Mouse (Mus musculus) embryonic facial prominence, embryonic 15.5 days (tissue): ENCODE data around the gene Galnt6. TPM values are rescaled to one million over a fixed set of nuclear protein-coding genes. Genes with fewer than 3 reads are reported as not detected.

ENCODE experiments used
- ATAC-seq: fragments of 200-750 bp; cut with Nextera tagmentation; 2 replicates; pipeline ENCODE4 v1.8.0; 2017; ENCODE audit warnings: low read depth, moderate TSS enrichment; ENCODE audit not compliant: insufficient number of reproducible peaks, low FRiP score, low TSS enrichment
- H3K27ac ChIP-seq: fragments of 300-500 bp; sonication (generic); replicated peaks from 2 replicates; pipeline ENCODE4 v1.5.1; 2015; ENCODE audit warnings: mild to moderate bottlenecking, inconsistent platforms
- H3K27me3 ChIP-seq: fragments of 300-500 bp; sonication (generic); 2 replicates; pipeline ENCODE4 v1.6.1; 2015; ENCODE audit warnings: inconsistent platforms
- H3K36me3 ChIP-seq: fragments of 300-500 bp; sonication (generic); 2 replicates; pipeline ENCODE4 v1.6.1; 2015; ENCODE audit warnings: mild to moderate bottlenecking, inconsistent platforms
- H3K4me1 ChIP-seq: fragments of 300-500 bp; sonication (generic); 2 replicates; pipeline ENCODE4 v1.6.1; 2015; ENCODE audit warnings: inconsistent platforms
- H3K4me2 ChIP-seq: fragments of 300-500 bp; sonication (generic); replicated peaks from 2 replicates; pipeline ENCODE4 v1.6.1; 2015; ENCODE audit warnings: mild to moderate bottlenecking, inconsistent platforms
- H3K4me3 ChIP-seq: fragments of 300-500 bp; sonication (generic); replicated peaks from 2 replicates; pipeline ENCODE4 v1.5.1; 2015; ENCODE audit warnings: mild to moderate bottlenecking, inconsistent platforms
- H3K9ac ChIP-seq: fragments of 300-500 bp; sonication (generic); 2 replicates; pipeline ENCODE4 v1.6.1; 2015; ENCODE audit warnings: inconsistent platforms
- H3K9me3 ChIP-seq: fragments of 300-500 bp; sonication (generic); replicated peaks from 2 replicates; pipeline ENCODE4 v1.6.1; 2016; ENCODE audit warnings: inconsistent platforms
- whole genome bisulfite sequencing: fragments of 180-500 bp; shearing (Covaris S2); methylation state at CpG from one replicate; pipeline ENCODE4 v1.1.7; 2015; 5-methylcytosine and 5-hydroxymethylcytosine counted together
- microRNA-seq: library from miRNA; unstranded; fragments of <30 nt; microRNA quantifications from one replicate; pipeline ENCODE4, GENCODE M21; 2016; ENCODE audit warnings: borderline number of aligned reads
- polyA plus RNA-seq: library from polyadenylated mRNA; unstranded; fragments of >200 nt; fragmentation: Nextera tagmentation; extraction: Ambion mirVana; gene quantifications from 2 replicates; pipeline ENCODE4 v1.2.1, GENCODE M21; 2015

Gene Galnt6
- polyA plus RNA-seq, 1 experiment from 2014 or later = 4.5 TPM

DNA sequence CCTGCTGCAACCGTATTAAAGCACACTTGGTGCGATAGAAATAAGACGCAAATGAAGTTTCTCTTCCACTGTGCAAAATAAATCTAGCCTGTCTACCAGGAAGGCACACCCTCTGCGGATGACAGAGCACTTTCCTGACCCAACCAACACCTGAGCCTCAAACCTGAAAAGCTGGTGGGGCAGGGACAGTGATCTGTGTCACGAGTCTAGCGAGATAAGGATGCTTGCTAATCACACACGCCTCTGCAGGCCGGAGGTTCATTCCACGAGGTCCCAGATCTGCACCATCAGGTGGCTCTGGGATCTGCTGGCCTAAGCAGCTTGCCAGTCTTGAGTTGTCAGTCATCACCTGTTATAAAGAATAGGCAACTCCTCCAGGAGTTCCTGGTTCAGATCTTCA is 77.6 kb downstream of the Galnt6 start:
- ATAC-seq = no peak; the same call in 1 of the 2 replicates
- 70% methylated on average over 9 of the region's 9 CpGs for WGBS
- Histone ChIP-seq H3K36me3 (no peaks in the 10 kb centered on the region), H3K4me1 (0 out of 2 replicates have a peak, but pooled peaks cover 3% of the 10 kb centered on the region), H3K4me3 (no peak overlapping the region), H3K9ac (no peak overlapping the region), H3K27me3 (no peaks in the 10 kb centered on the region), H3K4me2 (no peak overlapping the region), H3K27ac (0 out of 2 replicates have a peak overlapping the region, but pooled peaks have one; percentile 55), H3K9me3 (no peaks in the 10 kb centered on the region)

DNA sequence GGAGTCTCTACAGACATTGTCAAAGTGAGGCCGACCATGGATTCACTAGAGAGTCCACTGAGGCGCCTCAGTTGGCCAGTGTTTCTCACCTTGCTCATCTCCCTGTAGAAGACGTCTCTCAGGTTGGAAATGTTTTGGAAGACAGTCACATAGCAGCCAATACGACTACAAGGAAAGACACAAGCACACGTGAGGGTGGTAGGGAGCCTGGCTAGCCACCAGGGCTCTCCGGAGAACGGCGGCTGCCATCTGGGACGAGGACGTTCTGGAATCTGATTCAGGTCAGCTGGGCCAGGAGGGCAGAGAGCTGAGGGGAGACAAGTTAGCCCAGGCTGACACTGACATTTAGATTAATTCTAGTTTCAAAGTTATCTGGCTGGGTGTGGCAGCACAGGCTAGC is 79.1 kb downstream of the Galnt6 start:
- H3K4me3 ChIP-seq = no peak overlapping the region
- H3K4me1 ChIP-seq = 0 out of 2 replicates have a peak, but pooled peaks cover 3% of the 10 kb centered on the region
- no peaks in the 10 kb centered on the region for H3K9me3 ChIP-seq
- 80% methylated on average over 10 of the region's 10 CpGs for WGBS
- H3K4me2 ChIP-seq = no peak overlapping the region
- H3K27ac ChIP-seq = no peak overlapping the region
- H3K36me3 ChIP-seq = no peaks in the 10 kb centered on the region
- no peak overlapping the region for H3K9ac ChIP-seq
- no peak for ATAC-seq
- no peaks in the 10 kb centered on the region for H3K27me3 ChIP-seq

DNA sequence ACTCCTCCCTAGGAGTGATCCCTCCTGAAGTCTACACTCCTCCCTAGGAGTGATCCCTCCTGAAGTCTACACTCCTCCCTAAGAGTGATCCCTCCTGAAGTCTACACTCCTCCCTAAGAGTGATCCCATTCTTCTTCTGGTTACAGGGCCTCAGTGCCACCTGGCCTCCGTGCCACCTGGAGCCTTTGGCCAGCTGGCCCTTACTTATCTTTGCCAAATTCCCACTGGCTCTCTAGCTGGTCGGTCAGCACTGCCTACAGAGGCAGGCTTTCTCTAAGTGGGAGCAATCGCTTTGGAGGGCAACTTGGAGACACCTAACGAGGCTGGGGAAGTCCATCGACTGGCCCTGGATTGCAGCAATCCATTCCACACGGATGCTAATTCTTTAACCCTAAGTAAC is 83.0 kb downstream of the Galnt6 start:
- no peak overlapping the region for H3K4me2 ChIP-seq
- WGBS = 76% methylated on average over 6 of the region's 6 CpGs

DNA sequence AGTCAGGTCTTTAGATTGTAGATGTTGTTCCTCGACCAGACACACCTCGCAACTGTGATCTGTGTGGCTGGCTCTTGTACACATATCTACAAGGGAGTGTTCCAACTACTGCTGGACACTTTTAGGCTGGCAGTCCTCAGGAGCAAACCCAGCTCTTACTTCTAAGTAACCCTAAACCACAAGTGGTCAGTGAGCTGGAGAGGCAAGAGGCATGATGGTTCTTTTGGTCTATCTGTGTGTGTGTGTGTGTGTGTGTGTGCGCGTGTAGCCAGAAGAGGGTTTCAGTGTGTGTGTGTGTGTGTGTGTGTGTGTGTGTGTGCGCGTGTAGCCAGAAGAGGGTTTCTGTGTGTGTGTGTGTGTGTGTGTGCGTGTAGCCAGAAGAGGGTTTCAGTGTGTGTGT is 86.7 kb downstream of the Galnt6 start:
- no peak overlapping the region for H3K9ac ChIP-seq
- H3K4me1 ChIP-seq = peaks cover 8% of the 10 kb centered on the region; the same call in 1 of the 2 replicates
- H3K27me3 ChIP-seq = peaks cover 15% of the 10 kb centered on the region
- no peak overlapping the region for H3K4me2 ChIP-seq
- no peak overlapping the region for H3K27ac ChIP-seq
- no peak overlapping the region for H3K4me3 ChIP-seq
- ATAC-seq = no peak
- 88% methylated on average over 7 of the region's 7 CpGs for WGBS
- H3K9me3 ChIP-seq = no peaks in the 10 kb centered on the region
- no peaks in the 10 kb centered on the region for H3K36me3 ChIP-seq

More for the DNA sequence above, 83.0 kb downstream of the Galnt6 start:
- Histone ChIP-seq H3K36me3 (no peaks in the 10 kb centered on the region), H3K9ac (no peak overlapping the region), H3K27ac (no peak overlapping the region), H3K4me3 (no peak overlapping the region), H3K4me1 (0 out of 2 replicates have a peak, but pooled peaks cover 3% of the 10 kb centered on the region), H3K9me3 (no peaks in the 10 kb centered on the region), H3K27me3 (no peaks in the 10 kb centered on the region)
- no peak for ATAC-seq

Small RNA genes lying within 50 kb of the gene (microRNA-seq; reads per million reads assigned to microRNA genes)
- not detected for gene Mir6961

Other genes with a start within 250 kb of the Galnt6 start
- gene Csrnp2, start 233.9 kb downstream of the Galnt6 start, polyA plus RNA-seq = 17.4 and 18.8 TPM in 2 replicates
- gene Tfcp2, start 177.4 kb downstream of the Galnt6 start, polyA plus RNA-seq = 23.0 and 26.6 TPM in 2 replicates
- gene Pou6f1, start 129.4 kb downstream of the Galnt6 start, polyA plus RNA-seq = 12.3 and 13.8 TPM in 2 replicates
- gene Dazap2, start 114.0 kb downstream of the Galnt6 start, polyA plus RNA-seq = 179 and 203 TPM in 2 replicates
- 25.7 and 28.5 TPM in 2 replicates for gene Smagp, start 92.4 kb downstream of the Galnt6 start, polyA plus RNA-seq
- 5.2 and 5.7 TPM in 2 replicates for gene Bin2, start 59.8 kb downstream of the Galnt6 start, polyA plus RNA-seq
- gene Cela1, start 41.5 kb downstream of the Galnt6 start, polyA plus RNA-seq = 4.5 and 5.3 TPM in 2 replicates
- gene Slc4a8, start 32.4 kb upstream of the Galnt6 start, polyA plus RNA-seq = 4.8 TPM in 2 replicates
- 4.3 and 5.5 TPM in 2 replicates for gene Scn8a, start 140.5 kb upstream of the Galnt6 start, polyA plus RNA-seq